Mouse (Mus musculus) MEL (cell line): ENCODE data around the gene Nosip. TPM values are rescaled to one million over a fixed set of nuclear protein-coding genes. Genes with fewer than 3 reads are reported as not detected.

Source experiments
- DNase-seq: peaks from one replicate; pipeline ENCODE4 v3.0.0; 2011; ENCODE audit warnings: low read depth, low spot score
- H3K27ac ChIP-seq: 2 replicates; pipeline ENCODE4 v1.5.1; 2012; ENCODE audit warnings: low read depth, mild to moderate bottlenecking, control low read depth, low read length, moderate library complexity; ENCODE audit not compliant: control insufficient read depth
- H3K27me3 ChIP-seq, 2 experiments: fragments of 150-350 bp in 1 of 2; sonication (generic) in 1 of 2; 2 replicates each; pipeline ENCODE4 v1.6.1; 2012; ENCODE audit warnings: low read length in 2 of 2, mild to moderate bottlenecking in 2 of 2, improper control_type of control experiment in 1 of 2, moderate library complexity in 1 of 2; ENCODE audit not compliant: insufficient read depth in 2 of 2, control insufficient read depth in 1 of 2
- H3K36me3 ChIP-seq, 2 experiments: 2 replicates each; pipeline ENCODE4 v1.6.1; 2012 to 2014; ENCODE audit warnings: low read length in 2 of 2, improper control_type of control experiment in 1 of 2, inconsistent platforms in 1 of 2, mild to moderate bottlenecking in 1 of 2; ENCODE audit not compliant: insufficient read depth in 2 of 2, control insufficient read depth in 1 of 2
- H3K4me1 ChIP-seq, 2 experiments: fragments of 150-350 bp in 1 of 2; sonication (generic) in 1 of 2; 2 replicates each; pipeline ENCODE4 v1.6.1; 2012; ENCODE audit warnings: low read length in 2 of 2, improper control_type of control experiment in 1 of 2, mild to moderate bottlenecking in 1 of 2; ENCODE audit not compliant: insufficient read depth in 2 of 2, control insufficient read depth in 1 of 2
- H3K4me3 ChIP-seq, 2 experiments: fragments of 150-350 bp in 1 of 2; sonication (generic) in 1 of 2; 2 replicates each; pipeline ENCODE4 v1.5.1; 2012; ENCODE audit warnings: low read depth in 2 of 2, low read length in 2 of 2, mild to moderate bottlenecking in 2 of 2, moderate library complexity in 2 of 2, control low read depth in 1 of 2, improper control_type of control experiment in 1 of 2; ENCODE audit not compliant: control insufficient read depth in 1 of 2, insufficient read depth in 1 of 2
- H3K79me2 ChIP-seq: 2 replicates; pipeline ENCODE4 v1.6.1; 2012; ENCODE audit warnings: mild to moderate bottlenecking, low read length, moderate library complexity; ENCODE audit not compliant: control insufficient read depth, poor library complexity, insufficient read depth
- H3K9ac ChIP-seq: 2 replicates; pipeline ENCODE4 v1.6.1; 2012; ENCODE audit warnings: low read depth, mild to moderate bottlenecking, control low read depth, low read length, moderate library complexity; ENCODE audit not compliant: control insufficient read depth, poor library complexity, severe bottlenecking
- H3K9me3 ChIP-seq: fragments of 150-350 bp; sonication (generic); replicated peaks from 2 replicates; pipeline ENCODE4 v1.6.1; 2012; ENCODE audit warnings: mild to moderate bottlenecking, low read length, improper control_type of control experiment, moderate library complexity; ENCODE audit not compliant: insufficient read depth
- BHLHE40 ChIP-seq: IDR thresholded peaks from 2 replicates; pipeline ENCODE4 v1.6.1; 2012; ENCODE audit warnings: low read depth, mild to moderate bottlenecking, inconsistent platforms, low read length, improper control_type of control experiment, borderline replicate concordance
- CHD1 ChIP-seq: IDR thresholded peaks from 2 replicates; pipeline ENCODE4 v1.6.1; 2012; ENCODE audit warnings: low read depth, mild to moderate bottlenecking, inconsistent platforms, low read length, improper control_type of control experiment
- ELF1 ChIP-seq: IDR thresholded peaks from 2 replicates; pipeline ENCODE4 v1.6.1; 2014; ENCODE audit warnings: low read depth, mild to moderate bottlenecking, inconsistent platforms, low read length, improper control_type of control experiment, moderate library complexity
- ETS1 ChIP-seq: IDR thresholded peaks from 2 replicates; pipeline ENCODE4 v1.6.1; 2012; ENCODE audit warnings: low read depth, mild to moderate bottlenecking, inconsistent platforms, low read length, improper control_type of control experiment, moderate library complexity
- GABPA ChIP-seq: IDR thresholded peaks from 2 replicates; pipeline ENCODE4 v1.6.1; 2012; ENCODE audit warnings: low read depth, mild to moderate bottlenecking, inconsistent platforms, low read length, improper control_type of control experiment, moderate library complexity
- GATA1 ChIP-seq: IDR thresholded peaks from 2 replicates; pipeline ENCODE4 v1.6.1; 2011; ENCODE audit warnings: low read depth, low read length, improper control_type of control experiment
- JUND ChIP-seq: IDR thresholded peaks from 2 replicates; pipeline ENCODE4 v1.6.1; 2011; ENCODE audit warnings: low read depth, mild to moderate bottlenecking, improper control_type of control experiment, low read length
- MAFK ChIP-seq: IDR thresholded peaks from 2 replicates; pipeline ENCODE4 v1.6.1; 2011; ENCODE audit warnings: low read depth, mild to moderate bottlenecking, low read length, improper control_type of control experiment, borderline replicate concordance
- MAX ChIP-seq: IDR thresholded peaks from 2 replicates; pipeline ENCODE4 v1.6.1; 2011; ENCODE audit warnings: low read length, improper control_type of control experiment
- MEF2A ChIP-seq: IDR thresholded peaks from 2 replicates; pipeline ENCODE4 v1.6.1; 2014; ENCODE audit warnings: low read depth, mild to moderate bottlenecking, inconsistent platforms, low read length, improper control_type of control experiment; ENCODE audit not compliant: poor library complexity, insufficient replicate concordance, severe bottlenecking; ENCODE audit errors: extremely low read depth
- MYB ChIP-seq: IDR thresholded peaks from 2 replicates; pipeline ENCODE4 v1.6.1; 2011; ENCODE audit warnings: mild to moderate bottlenecking, low read depth, low read length, improper control_type of control experiment
- NELFE ChIP-seq: IDR thresholded peaks from 2 replicates; pipeline ENCODE4 v1.6.1; 2011; ENCODE audit warnings: low read depth, low read length, improper control_type of control experiment
- POLR2A ChIP-seq, 2 experiments: IDR thresholded peaks; 2 replicates each; pipeline ENCODE4 v1.6.1; 2011 to 2012; ENCODE audit warnings: low read length in 2 of 2, mild to moderate bottlenecking in 2 of 2, control low read depth in 1 of 2, improper control_type of control experiment in 1 of 2, low read depth in 1 of 2, moderate library complexity in 1 of 2; ENCODE audit not compliant: control insufficient read depth in 1 of 2, insufficient read depth in 1 of 2, poor library complexity in 1 of 2
- RCOR1 ChIP-seq: IDR thresholded peaks from 2 replicates; pipeline ENCODE4 v1.6.1; 2012; ENCODE audit warnings: low read depth, mild to moderate bottlenecking, inconsistent platforms, low read length, improper control_type of control experiment
- SMC3 ChIP-seq: IDR thresholded peaks from 2 replicates; pipeline ENCODE4 v1.6.1; 2011; ENCODE audit warnings: low read depth, low read length, improper control_type of control experiment
- TAL1 ChIP-seq: IDR thresholded peaks from 2 replicates; pipeline ENCODE4 v1.6.1; 2012; ENCODE audit warnings: mild to moderate bottlenecking, inconsistent platforms, low read length, moderate library complexity, mixed read lengths
- TBP ChIP-seq: IDR thresholded peaks from 2 replicates; pipeline ENCODE4 v1.8.0; 2011; ENCODE audit warnings: low read depth, low read length, improper control_type of control experiment
- UBTF ChIP-seq: IDR thresholded peaks from 2 replicates; pipeline ENCODE4 v1.6.1; 2012; ENCODE audit warnings: low read depth, mild to moderate bottlenecking, inconsistent platforms, low read length, improper control_type of control experiment, moderate library complexity, borderline replicate concordance; ENCODE audit not compliant: insufficient read depth
- ZKSCAN1 ChIP-seq: IDR thresholded peaks from 2 replicates; pipeline ENCODE4 v1.6.1; 2012; ENCODE audit warnings: low read depth, mild to moderate bottlenecking, inconsistent platforms, low read length, improper control_type of control experiment, moderate library complexity
- ZNF384 ChIP-seq: IDR thresholded peaks from 2 replicates; pipeline ENCODE4 v1.6.1; 2012; ENCODE audit warnings: low read depth, mild to moderate bottlenecking, inconsistent platforms, low read length, improper control_type of control experiment
- polyA plus RNA-seq, 2 experiments: library from polyadenylated mRNA; stranded (reverse) in 1 of 2; unstranded in 1 of 2; fragments of >175 nt in 1 of 2; fragments of >200 nt in 1 of 2; gene quantifications; 2 replicates each; pipeline versions ENCODE4 v1.2.1 to v1.2.4; 2012; ENCODE audit warnings: low replicate concordance in 2 of 2, low read depth in 1 of 2; ENCODE audit not compliant: insufficient read length in 2 of 2, insufficient read depth in 1 of 2, missing spikeins in 1 of 2
- total RNA-seq: library from RNA; depleted of rRNA; stranded (reverse); fragments of 300-350 nt; gene quantifications from 2 replicates; pipeline ENCODE4 v1.2.3, GENCODE M21; 2012

Nosip gene
- total and polyA plus RNA-seq, 3 experiments = 50.7 to 78.9 TPM; not detected in 1

- Histone ChIP-seq H3K27me3 (no peaks in the 10 kb centered on the region), H3K27ac (no peak overlapping the region), H3K79me2 (no peaks in the 10 kb centered on the region), H3K4me3 (no peak overlapping the region), H3K36me3 (peaks cover 0 to 2% of the 10 kb centered on the region in 2 experiments; a peak in 1 of 4 replicates), H3K4me1 (no peaks in the 10 kb centered on the region), H3K9me3 (no peaks in the 10 kb centered on the region), H3K9ac (no peak overlapping the region)
- TF ChIP-seq RCOR1 (no peak), ZNF384 (no peak)
- no peak for DNase-seq
These were observed 33.9 kb upstream of the Nosip start for GRCm38 (mm10) chr7:45028351-45028750.

GRCm38 (mm10) chr7:45029995-45030394 is 32.2 kb upstream of the Nosip start:
- Histone ChIP-seq H3K4me1 (no peaks in the 10 kb centered on the region), H3K79me2 (no peaks in the 10 kb centered on the region), H3K36me3 (peaks cover 0 to 2% of the 10 kb centered on the region in 2 experiments; a peak in 1 of 4 replicates), H3K27me3 (no peaks in the 10 kb centered on the region), H3K9ac (no peak overlapping the region), H3K4me3 (no peak overlapping the region), H3K27ac (no peak overlapping the region), H3K9me3 (no peaks in the 10 kb centered on the region)
- no peak for DNase-seq
- TF ChIP-seq NELFE = no peak
- no peak for TF ChIP-seq MAX
- no peak for TF ChIP-seq MAFK
- no peak for TF ChIP-seq ELF1
- TF ChIP-seq CHD1 = no peak
- TF ChIP-seq JUND = no peak
- TF ChIP-seq POLR2A (IDR thresholded peaks at IDR 0.05; ENCODE audit: control insufficient read depth in 1 of 2, insufficient read depth in 1 of 2, low read depth in 1 of 2, low read length in 2 of 2, poor library complexity in 1 of 2) = no peak
- TF ChIP-seq GATA1 = no peak
- TF ChIP-seq TAL1 = no peak

GRCm38 (mm10) chr7:45030857-45031256 is 31.4 kb upstream of the Nosip start:
- no peak overlapping the region for H3K9ac ChIP-seq
- no peak for DNase-seq
- peaks cover 0 to 4% of the 10 kb centered on the region in 2 experiments; a peak in 1 of 4 replicates for H3K36me3 ChIP-seq
- H3K4me3 ChIP-seq = no peak overlapping the region
- TF ChIP-seq POLR2A (IDR thresholded peaks at IDR 0.05; ENCODE audit: control insufficient read depth in 1 of 2, insufficient read depth in 1 of 2, low read depth in 1 of 2, low read length in 2 of 2, poor library complexity in 1 of 2) = no peak
- TF ChIP-seq MYB = no peak
- TF ChIP-seq ZNF384 = no peak
- TF ChIP-seq ETS1 = no peak
- no peak for TF ChIP-seq MEF2A
- no peak for TF ChIP-seq MAFK
- no peak for TF ChIP-seq TBP
- TF ChIP-seq ZKSCAN1 = no peak
- TF ChIP-seq NELFE = no peak
- TF ChIP-seq SMC3 = no peak
- TF ChIP-seq TAL1 = no peak
- TF ChIP-seq BHLHE40 = no peak
- no peak for TF ChIP-seq GABPA
- no peak for TF ChIP-seq UBTF
- TF ChIP-seq MAX = no peak
- TF ChIP-seq, all 39 proteins: peak for 0
- H3K9me3 ChIP-seq = no peaks in the 10 kb centered on the region
- no peaks in the 10 kb centered on the region for H3K27me3 ChIP-seq
- no peaks in the 10 kb centered on the region for H3K4me1 ChIP-seq
- no peak overlapping the region for H3K27ac ChIP-seq
- no peaks in the 10 kb centered on the region for H3K79me2 ChIP-seq
